Mouse (Mus musculus) limb, embryonic 12.5 days (tissue): ENCODE measurements around the gene Pacsin2. TPM values are rescaled to one million over a fixed set of nuclear protein-coding genes. Genes with fewer than 3 reads are reported as not detected.

Source experiments
- ATAC-seq: fragments of 200-750 bp; cut with Nextera tagmentation; 2 replicates; pipeline ENCODE4 v1.8.0; 2017; ENCODE audit warnings: low read depth, moderate TSS enrichment; ENCODE audit not compliant: insufficient number of reproducible peaks, insufficient read depth, low FRiP score, low TSS enrichment
- H3K27ac ChIP-seq: fragments of 300-500 bp; sonication (generic); 2 replicates; pipeline ENCODE4 v1.5.1; 2016; ENCODE audit warnings: mild to moderate bottlenecking, moderate library complexity
- H3K27me3 ChIP-seq: fragments of 300-500 bp; sonication (generic); 2 replicates; pipeline ENCODE4 v1.6.1; 2016; ENCODE audit warnings: mild to moderate bottlenecking, moderate library complexity
- H3K36me3 ChIP-seq: fragments of 300-500 bp; sonication (generic); 2 replicates; pipeline ENCODE4 v1.6.1; 2016; ENCODE audit warnings: mild to moderate bottlenecking, moderate library complexity
- H3K4me1 ChIP-seq: fragments of 300-500 bp; sonication (generic); replicated peaks from 2 replicates; pipeline ENCODE4 v1.6.1; 2016
- H3K4me2 ChIP-seq: fragments of 300-500 bp; sonication (generic); 2 replicates; pipeline ENCODE4 v1.6.1; 2016; ENCODE audit warnings: mild to moderate bottlenecking, moderate library complexity
- H3K4me3 ChIP-seq: fragments of 300-500 bp; sonication (generic); replicated peaks from 2 replicates; pipeline ENCODE4 v1.5.1; 2016; ENCODE audit warnings: mild to moderate bottlenecking
- H3K9ac ChIP-seq: fragments of 300-500 bp; sonication (generic); replicated peaks from 2 replicates; pipeline ENCODE4 v1.6.1; 2016; ENCODE audit warnings: mild to moderate bottlenecking, moderate library complexity
- H3K9me3 ChIP-seq: fragments of 300-500 bp; sonication (generic); 2 replicates; pipeline ENCODE4 v1.6.1; 2016; ENCODE audit warnings: mild to moderate bottlenecking, moderate library complexity
- WGBS: fragments of 180-500 bp; shearing (Covaris S2); methylation state at CpG from one replicate; pipeline ENCODE4 v1.1.7; 2016; 5-methylcytosine and 5-hydroxymethylcytosine counted together
- polyA plus RNA-seq: library from polyadenylated mRNA; unstranded; fragments of >200 nt; fragmentation: Nextera tagmentation; extraction: Ambion mirVana; gene quantifications from 2 replicates; pipeline ENCODE4 v1.2.1, GENCODE M21; 2016

Pacsin2 gene
- polyA plus RNA-seq, 1 experiment from 2014 or later: 45.5 TPM

DNA sequence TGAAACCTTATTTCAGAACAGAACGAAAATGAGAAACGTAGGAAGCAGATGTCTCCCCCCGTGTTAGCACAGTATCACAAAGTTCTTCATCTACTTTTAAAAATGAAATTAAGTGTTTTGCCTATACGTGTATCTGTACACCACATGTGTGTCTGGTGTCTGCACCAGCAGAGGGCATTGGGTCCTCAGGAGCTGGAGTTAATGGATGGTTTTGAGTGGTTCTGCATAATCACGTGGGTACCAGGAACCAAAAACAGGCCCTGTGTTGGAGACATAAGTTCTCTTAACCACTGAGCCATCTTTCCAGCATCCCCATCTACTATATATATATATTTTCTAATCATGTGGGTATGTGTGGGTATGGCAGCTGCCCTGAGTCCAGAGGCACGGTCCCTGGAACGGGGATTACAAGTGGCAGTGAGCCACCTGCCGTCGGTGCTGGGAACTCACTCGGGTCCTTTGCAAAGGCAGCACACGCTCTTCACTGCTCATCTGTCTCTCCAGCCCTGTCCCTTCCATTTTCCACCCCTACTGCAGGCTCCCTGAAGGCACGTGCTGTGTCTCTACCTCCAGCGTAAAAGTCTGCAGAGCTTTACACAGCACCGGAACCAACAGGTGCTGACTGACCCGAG is 118.4 kb downstream of the Pacsin2 start:
- no peak for ATAC-seq
- H3K4me1 ChIP-seq: peaks cover 15% of the 10 kb centered on the region
- peaks cover 31% of the 10 kb centered on the region for H3K36me3 ChIP-seq
- no peak overlapping the region for H3K4me2 ChIP-seq
- H3K9ac ChIP-seq: no peak overlapping the region
- H3K9me3 ChIP-seq: no peaks in the 10 kb centered on the region
- no peaks in the 10 kb centered on the region for H3K27me3 ChIP-seq
- no peak overlapping the region for H3K27ac ChIP-seq
- H3K4me3 ChIP-seq: no peak overlapping the region
- whole genome bisulfite sequencing: 89% methylated on average over 15 of the region's 15 CpGs

DNA sequence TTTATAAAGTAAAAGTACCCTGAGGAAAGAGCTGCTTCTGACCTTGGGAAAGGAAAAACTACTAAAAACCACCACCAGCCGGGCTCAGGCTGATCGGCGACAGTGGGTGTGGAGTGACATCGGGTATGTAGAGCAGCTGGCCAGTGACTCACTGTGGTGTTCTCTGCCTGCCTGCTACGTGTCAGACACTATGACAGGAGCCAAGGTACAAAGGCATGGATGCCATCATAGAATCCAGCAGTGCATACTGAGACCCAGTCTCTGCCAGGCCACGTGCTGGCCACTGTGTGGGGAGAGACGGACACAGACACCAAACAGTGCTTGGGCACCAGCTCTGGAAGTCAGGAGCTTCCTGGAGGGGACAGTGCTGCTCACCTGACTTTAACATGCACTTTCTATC is 119.5 kb downstream of the Pacsin2 start:
- H3K27ac ChIP-seq: no peak overlapping the region
- H3K27me3 ChIP-seq: no peaks in the 10 kb centered on the region
- no peaks in the 10 kb centered on the region for H3K9me3 ChIP-seq
- peaks cover 40% of the 10 kb centered on the region for H3K36me3 ChIP-seq
- no peak overlapping the region for H3K9ac ChIP-seq
- WGBS: 78% methylated on average over 7 of the region's 7 CpGs
- no peak for ATAC-seq
- H3K4me1 ChIP-seq: peaks cover 15% of the 10 kb centered on the region
- no peak overlapping the region for H3K4me2 ChIP-seq
- no peak overlapping the region for H3K4me3 ChIP-seq

DNA sequence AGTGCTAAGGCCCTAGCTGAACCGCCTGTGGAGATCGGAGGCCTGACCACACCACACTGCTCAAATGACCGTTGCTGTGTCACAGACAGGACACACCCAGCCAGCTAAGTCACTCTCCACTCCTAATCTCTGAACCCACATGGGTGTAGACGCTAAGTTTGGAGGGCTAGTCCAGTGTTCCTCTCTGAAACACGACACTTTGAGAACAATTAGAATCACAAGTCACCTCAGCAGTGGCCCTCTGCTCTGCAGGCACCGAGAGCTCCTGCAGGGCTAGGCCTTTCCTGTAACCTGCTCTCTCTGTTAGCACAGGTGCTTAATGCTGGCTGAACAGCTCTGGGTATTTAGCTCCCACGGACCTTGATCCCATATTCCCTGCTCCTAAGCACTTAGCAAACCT is 120.2 kb downstream of the Pacsin2 start:
- Histone ChIP-seq H3K27ac (peak overlapping the region; percentile 35; the same call in 1 of the 2 replicates), H3K4me3 (no peak overlapping the region), H3K4me1 (peaks cover 10% of the 10 kb centered on the region), H3K9me3 (no peaks in the 10 kb centered on the region), H3K36me3 (peaks cover 40% of the 10 kb centered on the region), H3K27me3 (no peaks in the 10 kb centered on the region), H3K9ac (no peak overlapping the region), H3K4me2 (no peak overlapping the region)
- no peak for ATAC-seq
- WGBS: 34% methylated on average over 7 of the region's 7 CpGs

DNA sequence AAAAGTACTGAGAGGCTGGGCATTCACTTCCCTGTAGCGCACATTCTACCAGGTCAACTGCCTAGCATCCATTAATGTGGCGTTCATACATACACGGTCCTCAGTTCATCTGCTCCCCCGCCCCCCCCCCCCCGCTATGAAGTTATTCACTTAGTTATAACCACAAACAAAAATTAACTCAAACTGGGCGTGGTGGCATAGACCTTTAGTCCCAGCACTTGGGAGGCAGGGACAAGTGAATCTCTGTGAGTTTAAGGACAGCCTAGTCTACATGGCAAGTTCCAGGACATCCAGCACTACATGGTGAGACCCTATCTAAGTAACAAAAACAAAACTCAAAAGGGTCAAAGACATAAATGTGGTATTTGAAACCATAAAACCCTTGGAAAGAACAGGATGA is 125.5 kb downstream of the Pacsin2 start:
- Histone ChIP-seq H3K27me3 (no peaks in the 10 kb centered on the region), H3K36me3 (peaks cover 71% of the 10 kb centered on the region), H3K4me2 (no peak overlapping the region), H3K4me1 (no peaks in the 10 kb centered on the region), H3K4me3 (no peak overlapping the region), H3K9ac (no peak overlapping the region), H3K9me3 (no peaks in the 10 kb centered on the region), H3K27ac (no peak overlapping the region)
- ATAC-seq: no peak
- 88% methylated on average over 6 of the region's 6 CpGs for WGBS

DNA sequence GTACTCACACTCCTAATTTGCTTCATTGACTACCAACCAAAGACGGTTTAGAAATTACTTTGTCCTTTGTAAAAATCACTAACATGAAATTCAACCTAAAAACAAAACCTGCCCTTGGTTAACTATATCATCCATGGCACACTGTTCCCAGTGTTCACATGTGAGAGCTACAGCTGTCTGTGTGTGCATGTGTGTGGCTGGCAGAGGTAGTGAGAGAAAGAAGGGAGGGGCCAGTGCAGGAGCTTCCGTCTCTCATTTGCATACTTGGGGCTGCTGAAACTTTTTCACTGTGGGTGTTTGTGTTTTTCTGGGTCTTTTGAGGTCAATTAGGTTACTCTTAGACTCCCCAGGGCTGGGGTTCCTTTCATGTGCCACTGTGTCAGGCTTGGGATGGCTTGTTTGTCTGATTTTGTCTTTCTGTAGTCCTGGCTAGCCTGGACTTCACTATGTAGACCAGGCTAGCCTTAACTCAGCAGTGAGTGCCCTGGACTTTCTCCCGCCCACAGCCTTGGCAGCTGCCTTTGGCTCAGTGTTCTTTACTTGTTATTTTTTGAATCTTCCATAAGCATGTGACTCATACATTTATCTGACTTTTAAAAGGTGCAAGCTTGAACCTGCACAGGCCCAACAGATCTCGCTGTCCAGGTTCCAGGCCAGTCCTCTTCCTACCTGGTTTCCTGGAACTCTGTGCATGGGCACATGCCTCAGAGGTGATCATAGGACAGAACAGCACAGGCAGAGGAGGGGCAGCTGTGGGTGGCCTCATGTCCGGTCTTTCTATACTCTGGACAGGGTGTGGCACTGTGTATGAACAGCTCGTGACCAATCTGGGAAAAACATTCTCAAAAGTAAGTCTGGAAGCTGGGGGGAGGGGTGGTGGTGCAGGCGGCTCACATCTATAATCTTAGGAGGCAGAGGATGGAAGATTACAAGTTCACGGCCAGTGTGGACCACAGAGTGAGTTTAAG is 126.2 kb downstream of the Pacsin2 start:
- H3K36me3 ChIP-seq: peaks cover 77% of the 10 kb centered on the region
- H3K27me3 ChIP-seq: no peaks in the 10 kb centered on the region
- no peak overlapping the region for H3K4me2 ChIP-seq
- WGBS: 78% methylated on average over 8 of the region's 8 CpGs
- ATAC-seq: no peak
- no peak overlapping the region for H3K4me3 ChIP-seq
- no peaks in the 10 kb centered on the region for H3K9me3 ChIP-seq
- H3K9ac ChIP-seq: no peak overlapping the region
- no peaks in the 10 kb centered on the region for H3K4me1 ChIP-seq
- no peak overlapping the region for H3K27ac ChIP-seq

DNA sequence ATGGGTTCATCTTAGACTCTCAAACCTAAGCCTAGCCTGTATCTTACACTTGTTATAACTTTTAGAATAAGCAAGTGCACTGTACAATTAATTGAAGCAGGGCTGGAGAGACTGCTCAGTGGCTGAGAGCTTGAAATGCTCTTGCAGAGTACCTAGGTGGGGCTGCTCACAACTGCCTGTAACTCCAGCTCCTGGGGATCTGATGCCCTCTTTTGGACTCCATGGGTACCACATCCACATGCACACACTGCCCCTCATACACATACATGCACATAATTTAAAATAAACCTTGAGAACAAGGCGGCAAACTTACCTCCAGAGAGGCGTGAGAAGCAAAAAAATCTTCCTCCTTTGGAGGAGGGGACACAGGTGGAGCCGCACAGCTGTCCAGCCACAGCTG is 132.0 kb downstream of the Pacsin2 start:
- no peaks in the 10 kb centered on the region for H3K9me3 ChIP-seq
- no peak overlapping the region for H3K4me2 ChIP-seq
- H3K9ac ChIP-seq: no peak overlapping the region
- no peak overlapping the region for H3K4me3 ChIP-seq
- H3K27me3 ChIP-seq: no peaks in the 10 kb centered on the region
- H3K36me3 ChIP-seq: peaks cover 94% of the 10 kb centered on the region
- ATAC-seq: no peak
- 84% methylated on average over 3 of the region's 3 CpGs for WGBS
- H3K27ac ChIP-seq: no peak overlapping the region
- no peaks in the 10 kb centered on the region for H3K4me1 ChIP-seq

DNA sequence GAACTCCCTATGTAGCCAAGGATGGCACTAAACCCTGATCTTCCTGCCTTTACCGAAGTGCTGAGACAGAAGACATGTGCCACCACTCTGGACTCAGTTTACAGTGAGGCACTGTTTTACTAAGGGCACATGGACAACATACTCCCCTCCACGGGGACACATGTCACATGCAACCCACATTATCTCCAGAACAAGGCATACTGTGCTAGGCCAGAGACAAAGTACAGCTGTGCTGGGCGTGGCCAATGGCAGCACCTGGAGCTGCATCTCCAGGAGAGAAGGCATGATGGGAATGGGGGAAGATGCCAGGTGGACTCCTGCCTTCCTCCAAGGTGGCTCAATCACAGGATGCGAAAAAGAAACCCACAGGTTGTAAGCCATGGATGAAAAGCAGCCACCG is 135.5 kb downstream of the Pacsin2 start:
- ATAC-seq: no peak
- no peaks in the 10 kb centered on the region for H3K27me3 ChIP-seq
- peaks cover 80% of the 10 kb centered on the region for H3K36me3 ChIP-seq
- no peaks in the 10 kb centered on the region for H3K4me1 ChIP-seq
- no peaks in the 10 kb centered on the region for H3K9me3 ChIP-seq
- H3K4me2 ChIP-seq: no peak overlapping the region
- H3K27ac ChIP-seq: no peak overlapping the region
- no peak overlapping the region for H3K4me3 ChIP-seq
- 90% methylated on average over 5 of the region's 5 CpGs for WGBS
- no peak overlapping the region for H3K9ac ChIP-seq

Other genes with a start within 250 kb of the Pacsin2 start
- gene A4galt, start 212.8 kb downstream of the Pacsin2 start, polyA plus RNA-seq: 0.16 TPM in 1 of 2 replicates, not detected in the other
- 40.3 and 42.5 TPM in 2 replicates for gene Arfgap3, start 114.4 kb downstream of the Pacsin2 start, polyA plus RNA-seq
- gene Ttll1, start 46.3 kb upstream of the Pacsin2 start, polyA plus RNA-seq: 26.0 and 27.2 TPM in 2 replicates
- gene Bik, start 62.3 kb upstream of the Pacsin2 start, polyA plus RNA-seq: 2.8 and 3.3 TPM in 2 replicates
- 51.7 and 54.2 TPM in 2 replicates for gene Tspo, start 99.0 kb upstream of the Pacsin2 start, polyA plus RNA-seq
- gene Mcat, start 99.2 kb upstream of the Pacsin2 start, polyA plus RNA-seq: 48.9 and 50.8 TPM in 2 replicates
- gene Ttll12, start 130.6 kb upstream of the Pacsin2 start, polyA plus RNA-seq: 44.7 and 46.0 TPM in 2 replicates